Mouse (Mus musculus) liver, adult (tissue): ENCODE results near the gene 3110021N24Rik.

ENCODE experiments used
- GATA4 ChIP-seq: IDR thresholded peaks from 2 replicates; pipeline ENCODE4 v1.6.1; 2014; ENCODE audit warnings: mild to moderate bottlenecking, low read length; ENCODE audit not compliant: insufficient replicate concordance

The 3110021N24Rik gene

DNA sequence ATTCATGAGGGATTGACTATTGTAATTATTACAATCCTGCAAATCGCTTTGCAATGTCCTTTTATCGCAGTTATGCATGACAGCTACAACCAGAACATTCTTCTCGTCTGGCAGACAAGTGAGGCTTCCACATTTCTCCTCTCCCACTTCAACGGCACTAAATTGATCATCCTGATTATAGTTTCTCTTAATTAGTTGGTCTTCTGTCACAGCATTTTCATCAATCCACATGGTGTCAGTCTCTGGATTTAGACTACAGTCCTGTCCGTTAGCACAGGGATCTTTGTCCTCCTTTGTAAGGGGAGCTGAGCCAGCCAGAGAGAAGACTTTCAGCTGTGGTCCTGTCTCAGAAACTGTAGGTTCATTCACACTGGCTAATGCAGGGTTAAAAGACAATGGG is at the start of gene 3110021N24Rik:
TSS of gene 3110021N24Rik (plus strand) at position 301 of the 400 bp plus-strand sequence.
- no peak for TF ChIP-seq GATA4

DNA sequence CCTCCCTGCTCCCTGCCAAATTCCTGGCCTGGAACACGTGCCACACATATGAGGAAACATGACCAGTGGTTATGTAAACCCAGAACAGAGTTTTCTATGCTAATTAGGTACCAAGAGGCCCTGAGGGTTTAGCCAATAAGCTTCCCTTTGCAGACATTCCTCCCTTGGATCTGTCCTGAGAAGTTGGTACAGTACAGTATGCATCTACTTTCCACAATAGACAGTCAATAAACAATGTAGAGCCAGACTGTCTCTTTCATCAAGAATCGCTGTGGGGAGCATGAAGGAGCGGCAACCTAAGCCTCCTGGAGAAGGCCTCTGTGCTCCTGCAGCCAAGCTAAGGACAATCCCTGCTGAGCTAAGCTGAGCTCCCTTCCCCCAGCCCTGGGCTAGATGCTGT is 33.3 kb upstream of the 3110021N24Rik start:
- TF ChIP-seq GATA4: no peak

GRCm38 (mm10) chr4:108690479-108690878 is 29.0 kb upstream of the 3110021N24Rik start:
- TF ChIP-seq GATA4: no peak

DNA sequence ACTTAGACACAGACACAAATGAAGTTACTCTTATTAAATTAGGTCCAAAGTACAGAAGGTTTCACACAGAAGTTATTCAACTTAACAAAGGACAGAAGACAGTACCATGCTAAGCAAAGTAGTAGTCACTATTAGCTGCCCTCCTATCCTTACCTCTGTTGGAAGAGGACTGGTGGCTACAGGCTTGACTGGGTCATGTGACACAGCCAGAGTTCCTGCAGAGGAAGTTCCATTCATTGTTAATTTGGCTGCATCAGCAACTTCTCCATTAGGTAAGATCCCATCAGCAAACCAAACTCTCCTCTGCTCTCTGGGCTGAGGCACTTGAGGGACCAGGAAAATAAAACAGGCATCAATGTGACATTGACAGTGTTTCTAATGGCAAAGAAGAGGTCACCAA is 28.0 kb upstream of the 3110021N24Rik start:
- no peak for TF ChIP-seq GATA4

GRCm38 (mm10) chr4:108696934-108697333 is 22.5 kb upstream of the 3110021N24Rik start:
- TF ChIP-seq GATA4: no peak

- no peak for TF ChIP-seq GATA4
Observed at GRCm38 (mm10) chr4:108708209-108708608, 11.2 kb upstream of the 3110021N24Rik start.

GRCm38 (mm10) chr4:108721245-108721784 is 1.9 kb downstream of the 3110021N24Rik start:
- no peak for TF ChIP-seq GATA4

DNA sequence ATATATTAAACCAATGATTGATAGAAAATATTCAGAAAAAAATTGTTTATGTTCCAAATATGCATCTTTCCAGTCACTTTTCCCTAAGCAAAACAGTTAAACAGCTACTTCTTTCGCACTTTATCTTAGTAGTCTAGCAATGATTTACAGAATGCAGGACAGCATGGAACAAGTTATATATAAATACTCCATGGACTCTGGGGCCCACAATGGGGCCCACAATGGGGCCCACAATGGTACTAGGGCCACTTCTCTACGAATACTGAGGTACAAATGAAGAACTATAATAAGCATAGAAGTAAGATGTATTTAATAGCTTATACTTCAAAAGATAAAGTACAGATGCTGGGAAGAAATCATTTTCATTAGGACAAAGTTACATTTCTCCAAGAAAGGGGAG is 4.7 kb downstream of the 3110021N24Rik start:
- no peak for TF ChIP-seq GATA4

DNA sequence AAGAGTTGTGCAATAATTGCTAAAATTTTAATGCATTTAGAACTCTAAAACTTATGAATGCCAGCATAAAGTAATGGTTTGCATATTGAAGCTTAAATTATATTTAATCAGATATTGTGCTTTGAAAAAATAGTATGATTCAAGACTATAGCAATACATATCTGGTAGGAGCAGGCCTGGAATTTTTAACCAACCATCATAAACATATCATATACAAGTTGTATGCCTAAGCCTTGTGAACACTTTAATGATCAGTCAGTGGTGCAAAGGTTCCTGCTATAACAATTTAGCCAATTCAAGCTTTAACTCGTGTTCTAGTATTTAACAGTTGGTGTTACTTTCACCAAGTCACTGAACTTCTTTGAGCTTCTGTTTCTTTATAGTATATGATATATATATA is 11.0 kb downstream of the 3110021N24Rik start:
- TF ChIP-seq GATA4: no peak

DNA sequence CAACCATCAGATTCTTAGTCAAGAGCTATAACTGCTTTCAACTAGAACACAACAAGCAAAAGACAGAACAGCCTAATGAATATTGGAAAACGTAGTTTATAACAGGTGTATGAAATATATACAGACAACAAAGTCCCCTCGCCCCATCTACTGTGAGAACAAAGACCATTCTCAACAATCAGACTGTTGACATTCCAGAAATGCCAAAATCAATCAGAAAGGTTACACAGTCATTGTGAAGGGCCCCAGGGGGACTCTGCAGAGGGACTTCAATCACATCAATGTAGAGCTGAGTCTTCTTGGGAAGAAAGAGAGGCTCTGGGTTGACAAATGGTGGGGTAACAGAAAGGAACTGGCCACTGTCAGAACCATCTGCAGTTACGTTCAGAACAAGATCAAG is 12.1 kb downstream of the 3110021N24Rik start:
- TF ChIP-seq GATA4: no peak

- TF ChIP-seq GATA4: no peak
Observed at GRCm38 (mm10) chr4:108746160-108746873, 26.9 kb downstream of the 3110021N24Rik start.

GRCm38 (mm10) chr4:108759583-108759982 is 40.1 kb downstream of the 3110021N24Rik start:
- no peak for TF ChIP-seq GATA4

DNA sequence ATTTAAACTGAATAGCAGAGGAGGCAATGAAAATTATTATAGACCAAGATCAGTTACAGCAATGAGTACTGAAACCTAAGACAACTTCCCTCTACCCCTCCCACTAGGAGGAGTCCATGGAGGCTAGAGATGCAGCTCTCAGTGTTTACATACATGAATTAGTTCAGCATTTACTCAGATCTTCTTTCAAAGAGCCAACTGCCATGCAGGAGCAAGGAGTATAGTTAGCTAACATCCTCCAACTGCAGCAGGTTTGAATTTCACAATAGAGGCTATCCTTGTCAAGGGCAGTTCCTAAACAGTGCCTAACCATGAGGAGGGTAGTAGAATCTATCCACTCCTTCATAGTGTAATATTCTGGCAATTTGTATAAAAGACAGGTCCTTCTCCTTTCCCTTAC is 49.1 kb downstream of the 3110021N24Rik start:
- TF ChIP-seq GATA4: no peak

DNA sequence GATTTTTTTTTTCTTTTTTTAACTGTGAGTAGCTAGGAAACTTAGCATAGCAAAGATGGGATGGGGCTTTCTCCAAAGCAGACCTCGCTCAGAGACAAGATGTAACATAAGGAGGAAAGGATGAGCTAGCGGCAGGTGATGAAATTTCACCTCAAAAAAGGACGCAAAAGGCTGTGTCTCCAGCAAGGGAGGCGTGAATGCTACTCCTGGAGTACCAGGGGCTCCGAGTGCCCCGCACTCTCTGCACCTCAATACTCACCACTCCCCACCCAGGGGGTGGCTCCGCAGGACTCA is 60.3 kb downstream of the 3110021N24Rik start:
- no peak for TF ChIP-seq GATA4

DNA sequence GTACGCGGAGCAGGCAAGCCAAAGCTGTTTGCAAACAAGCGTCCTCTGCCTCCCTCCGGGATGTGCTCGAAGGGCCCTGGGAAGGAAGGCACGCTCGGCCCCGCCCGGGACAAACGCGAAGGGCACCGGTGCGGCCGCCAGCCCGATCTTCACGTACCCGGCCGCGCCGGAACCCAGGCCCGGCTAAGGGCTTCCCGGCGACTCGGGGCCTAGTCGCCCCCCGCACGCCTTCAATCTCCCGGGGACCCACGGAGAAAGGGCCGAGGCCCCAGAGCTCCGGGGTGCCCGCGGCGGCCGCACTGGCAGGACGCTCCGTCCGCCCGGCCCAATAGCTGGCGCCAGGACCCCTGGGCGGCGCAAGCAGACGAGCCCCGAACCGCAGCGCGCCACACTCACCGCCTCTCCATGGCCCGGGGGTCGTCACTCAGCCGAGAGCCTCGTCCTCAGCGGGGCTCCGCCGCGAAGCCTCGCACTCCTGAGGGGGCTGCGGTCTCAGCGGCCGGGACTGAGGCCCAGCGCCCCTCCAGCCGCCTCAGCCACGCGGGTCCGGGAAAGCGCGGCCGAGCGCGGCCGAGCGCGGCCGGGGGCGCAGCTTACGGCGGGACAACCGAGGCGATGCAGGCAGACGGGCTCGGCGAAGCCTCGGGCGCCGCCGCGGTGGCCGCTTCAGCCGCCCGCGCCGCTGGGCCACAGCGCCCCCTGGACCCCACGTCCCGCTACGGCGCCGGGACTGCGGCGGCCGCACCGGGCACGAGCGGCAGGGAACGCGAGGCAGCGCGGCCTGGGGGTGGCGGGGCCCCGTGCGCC is 60.8 kb downstream of the 3110021N24Rik start, which contains the start of gene Zfyve9:
TSS of gene Zfyve9 (minus strand) at position 742 of the 807 bp plus-strand sequence.
- TF ChIP-seq GATA4: no peak

DNA sequence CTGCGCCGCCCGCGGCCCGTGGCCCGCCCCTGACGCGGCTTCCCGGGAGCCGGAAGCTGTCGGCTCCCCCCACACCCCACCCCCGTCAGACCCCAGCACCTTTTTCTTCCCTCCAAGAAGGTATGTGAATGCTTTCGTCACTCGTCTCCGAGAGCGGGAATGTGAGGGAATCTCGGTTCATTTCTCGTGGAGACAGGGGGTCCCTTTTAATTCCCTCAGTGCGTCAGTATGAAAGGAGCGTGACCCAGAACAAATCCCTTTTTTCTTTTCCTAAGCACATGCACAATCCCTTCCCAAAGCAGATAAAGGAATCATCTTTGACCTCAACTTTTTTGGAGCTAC is 61.4 kb downstream of the 3110021N24Rik start:
- no peak for TF ChIP-seq GATA4
